Mouse (Mus musculus): Measurements from ENCODE around the gene Stim2. TPM values are rescaled to one million over a fixed set of nuclear protein-coding genes. Genes with fewer than 3 reads are reported as not detected.

Gene Stim2
- polyA plus RNA-seq, 1 experiment from 2014 or later: 18.5 TPM

DNA sequence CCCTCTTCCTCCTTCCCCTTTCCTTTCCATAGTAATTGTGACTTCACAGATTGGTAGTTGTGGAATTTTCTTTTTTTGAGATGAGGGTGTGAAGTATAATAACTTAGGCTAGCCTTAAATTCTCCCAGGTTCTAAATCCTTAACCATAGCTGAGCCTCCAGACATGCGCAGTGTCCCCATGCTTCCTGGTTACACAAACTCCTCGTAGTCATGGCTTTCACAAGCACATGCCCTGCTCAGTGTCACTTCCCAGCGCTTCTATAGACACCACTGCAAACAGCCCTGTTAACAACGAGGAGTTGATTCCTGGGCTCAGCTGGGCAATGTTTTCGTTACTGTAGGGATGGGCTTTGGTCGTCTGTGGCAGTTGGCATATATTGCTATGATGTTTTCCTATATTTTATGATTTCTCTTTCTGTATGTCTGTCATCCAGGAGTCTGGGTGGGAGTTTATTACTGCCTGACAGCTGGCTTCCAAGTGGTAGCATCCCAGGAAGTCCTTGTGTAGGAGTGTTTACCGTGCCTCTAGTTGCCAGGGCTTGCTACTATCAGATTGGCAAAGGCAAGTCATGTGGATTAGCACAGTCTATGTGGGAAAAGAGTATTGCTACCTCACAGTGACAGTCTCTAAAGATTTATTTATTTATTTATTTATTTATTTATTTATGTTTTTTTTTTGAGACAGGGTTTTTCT is 55.5 kb downstream of the Stim2 start:
- no peaks in the 10 kb centered on the region for H3K9me3 ChIP-seq (replicated peaks)
- no peaks in the 10 kb centered on the region for H3K4me1 ChIP-seq
- H3K4me2 ChIP-seq: no peak overlapping the region
- no peak overlapping the region for H3K27ac ChIP-seq
- WGBS: 92% methylated on average over 7 of the region's 7 CpGs
- H3K27me3 ChIP-seq: no peaks in the 10 kb centered on the region
- no peak for ATAC-seq
- H3K9ac ChIP-seq: no peak overlapping the region
- no peak overlapping the region for H3K4me3 ChIP-seq
- peaks cover 3% of the 10 kb centered on the region; the same call in 1 of the 2 replicates for H3K36me3 ChIP-seq (ENCODE audit: poor library complexity, severe bottlenecking)

DNA sequence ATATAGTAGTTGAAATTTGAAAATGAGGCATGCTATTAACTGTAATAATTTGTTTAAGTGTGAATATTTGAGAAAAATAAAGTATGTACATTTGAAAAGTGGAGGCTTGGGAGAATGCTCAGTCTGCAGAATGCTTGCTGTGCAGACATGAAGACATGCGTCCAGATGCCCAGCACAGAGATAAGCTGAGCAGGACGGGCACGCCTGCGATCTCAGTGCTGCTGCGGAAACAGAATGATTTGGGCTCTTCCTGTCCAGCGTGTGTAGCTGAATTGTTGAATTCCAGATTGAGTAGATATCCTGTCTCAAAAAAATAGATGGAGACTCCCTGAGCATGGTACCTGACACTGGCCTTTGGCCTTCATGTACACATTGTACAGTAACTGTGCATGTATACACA is 58.0 kb downstream of the Stim2 start:
- ATAC-seq: no peak
- H3K4me1 ChIP-seq: no peaks in the 10 kb centered on the region
- WGBS: 98% methylated on average over 6 of the region's 6 CpGs

DNA sequence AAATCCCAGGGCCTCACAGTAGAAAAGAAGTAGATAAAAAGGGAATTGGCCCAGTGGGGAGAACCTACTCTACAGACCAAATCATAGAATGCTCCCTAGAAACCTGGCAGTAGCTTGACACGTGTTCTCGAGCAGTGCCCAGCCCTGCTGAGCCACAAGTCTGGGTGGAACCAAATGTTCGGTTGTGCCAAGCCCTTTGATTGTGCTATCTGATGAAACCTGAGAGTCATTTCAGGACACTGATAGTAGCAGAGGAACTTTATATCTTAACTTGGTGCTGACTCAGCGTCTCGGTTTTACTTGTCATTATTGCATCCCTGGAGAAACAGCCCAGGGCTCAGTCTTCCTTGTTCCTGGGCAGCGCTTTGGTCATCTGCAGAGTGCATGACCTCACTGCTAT is 61.7 kb downstream of the Stim2 start:
- Histone ChIP-seq H3K27ac (no peak overlapping the region), H3K4me1 (no peaks in the 10 kb centered on the region), H3K4me3 (no peak overlapping the region), H3K9ac (no peak overlapping the region), H3K36me3 (ENCODE audit: poor library complexity, severe bottlenecking) (peaks cover 3% of the 10 kb centered on the region; the same call in 1 of the 2 replicates), H3K9me3 (replicated peaks) (no peaks in the 10 kb centered on the region), H3K4me2 (no peak overlapping the region), H3K27me3 (no peaks in the 10 kb centered on the region)
- ATAC-seq: no peak
- 94% methylated on average over 6 of the region's 6 CpGs for WGBS

More for the DNA sequence above, 58.0 kb downstream of the Stim2 start:
- Histone ChIP-seq H3K9me3 (replicated peaks) (no peaks in the 10 kb centered on the region), H3K27ac (no peak overlapping the region), H3K36me3 (ENCODE audit: poor library complexity, severe bottlenecking) (peaks cover 3% of the 10 kb centered on the region; the same call in 1 of the 2 replicates), H3K9ac (no peak overlapping the region), H3K4me2 (no peak overlapping the region), H3K4me3 (no peak overlapping the region), H3K27me3 (no peaks in the 10 kb centered on the region)

DNA sequence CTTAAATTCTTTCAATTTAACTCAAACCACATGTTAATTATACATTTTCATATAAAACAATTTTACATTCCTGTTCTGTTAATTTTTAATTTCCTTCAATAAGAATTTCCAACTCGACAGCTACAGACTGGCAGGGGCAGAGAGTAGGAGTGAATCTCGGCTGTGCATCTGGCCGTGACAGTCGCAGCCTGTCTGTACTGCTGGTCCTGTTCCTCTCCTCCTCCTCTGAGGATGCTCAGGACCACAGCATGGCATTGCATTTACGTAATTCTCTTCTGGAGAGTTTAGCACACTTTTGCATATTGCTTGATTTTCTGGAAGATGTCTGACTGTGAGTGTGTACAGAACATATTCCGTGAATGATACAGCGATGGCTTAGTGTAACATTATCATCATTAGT is 63.8 kb downstream of the Stim2 start:
- Histone ChIP-seq H3K9me3 (replicated peaks) (no peaks in the 10 kb centered on the region), H3K4me2 (no peak overlapping the region), H3K27ac (no peak overlapping the region), H3K9ac (no peak overlapping the region), H3K4me3 (no peak overlapping the region), H3K36me3 (ENCODE audit: poor library complexity, severe bottlenecking) (peaks cover 3% of the 10 kb centered on the region; the same call in 1 of the 2 replicates), H3K4me1 (no peaks in the 10 kb centered on the region), H3K27me3 (no peaks in the 10 kb centered on the region)
- 85% methylated on average over 7 of the region's 7 CpGs for whole genome bisulfite sequencing
- ATAC-seq: no peak

DNA sequence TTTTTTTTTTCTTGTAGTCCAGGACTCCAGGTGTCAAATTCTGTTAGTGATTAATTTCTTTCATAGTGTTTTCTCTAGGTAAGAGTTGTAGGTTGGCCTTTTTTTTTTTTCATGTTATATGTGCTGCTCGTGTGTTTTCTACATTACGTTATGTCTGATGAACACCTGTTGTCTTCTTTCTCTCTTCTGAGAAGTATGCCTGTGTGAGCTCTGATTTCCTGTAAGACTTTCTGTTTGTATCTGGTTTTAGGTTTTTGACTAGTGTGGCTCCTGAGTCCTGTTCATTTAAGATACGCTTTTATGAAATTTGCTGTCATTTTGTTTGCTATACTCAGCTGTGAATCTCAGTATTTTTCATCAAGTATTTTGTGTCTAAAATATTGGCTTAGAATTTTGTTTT is 69.3 kb downstream of the Stim2 start:
- WGBS: 95% methylated on average over 3 of the region's 3 CpGs

DNA sequence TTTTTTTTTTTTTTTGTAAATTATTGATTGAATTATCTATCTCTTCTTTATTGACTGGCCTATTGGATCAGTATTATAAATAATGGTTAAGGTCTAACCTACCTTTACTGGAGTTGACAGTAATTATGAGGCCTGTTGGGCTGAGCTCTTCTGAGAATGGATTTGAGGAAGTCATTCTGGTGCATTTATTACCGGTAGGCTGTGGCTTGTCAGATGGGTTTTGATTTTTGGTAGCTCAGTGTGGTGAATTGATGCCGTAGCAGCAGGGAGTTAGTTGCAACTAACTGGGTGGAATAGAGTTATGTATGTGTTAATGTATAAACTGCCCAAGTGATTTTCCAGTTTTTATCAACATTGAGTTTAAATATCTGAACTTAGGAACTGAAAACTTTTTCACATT is 72.2 kb downstream of the Stim2 start:
- 92% methylated on average over 2 of the region's 2 CpGs for WGBS
- Histone ChIP-seq H3K4me3 (no peak overlapping the region), H3K9me3 (replicated peaks) (no peaks in the 10 kb centered on the region), H3K27me3 (no peaks in the 10 kb centered on the region), H3K36me3 (ENCODE audit: poor library complexity, severe bottlenecking) (no peaks in the 10 kb centered on the region), H3K4me1 (peaks cover 7% of the 10 kb centered on the region), H3K4me2 (no peak overlapping the region), H3K27ac (no peak overlapping the region), H3K9ac (no peak overlapping the region)
- ATAC-seq: no peak

More for the DNA sequence above, 69.3 kb downstream of the Stim2 start:
- no peak for ATAC-seq
- Histone ChIP-seq H3K4me1 (no peaks in the 10 kb centered on the region), H3K9ac (no peak overlapping the region), H3K4me3 (no peak overlapping the region), H3K4me2 (no peak overlapping the region), H3K27me3 (no peaks in the 10 kb centered on the region), H3K27ac (no peak overlapping the region), H3K9me3 (replicated peaks) (no peaks in the 10 kb centered on the region), H3K36me3 (ENCODE audit: poor library complexity, severe bottlenecking) (no peaks in the 10 kb centered on the region)

DNA sequence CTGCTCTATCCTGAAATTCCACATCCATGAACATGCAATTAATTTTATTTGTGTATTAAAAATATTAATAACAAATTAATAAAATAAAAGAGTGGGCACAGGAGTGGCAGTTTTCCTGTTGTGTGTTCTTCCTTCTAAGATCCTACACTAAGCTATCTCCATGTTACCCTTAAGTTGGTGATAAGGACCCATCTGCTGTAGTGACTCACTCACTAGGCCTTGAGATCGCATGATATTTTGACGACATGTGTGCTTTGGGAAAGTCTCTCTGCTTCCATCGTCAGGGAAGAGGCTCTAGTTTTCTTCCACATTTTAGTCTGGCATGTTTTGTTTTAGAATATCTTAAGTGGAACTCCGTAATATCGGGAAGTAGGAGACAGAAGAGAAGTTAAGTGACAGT is 73.0 kb downstream of the Stim2 start:
- no peaks in the 10 kb centered on the region for H3K9me3 ChIP-seq (replicated peaks)
- no peaks in the 10 kb centered on the region for H3K36me3 ChIP-seq (ENCODE audit: poor library complexity, severe bottlenecking)
- ATAC-seq: no peak
- H3K27me3 ChIP-seq: no peaks in the 10 kb centered on the region
- no peak overlapping the region for H3K27ac ChIP-seq
- no peak overlapping the region for H3K4me2 ChIP-seq
- H3K9ac ChIP-seq: no peak overlapping the region
- peaks cover 7% of the 10 kb centered on the region for H3K4me1 ChIP-seq
- 96% methylated on average over 5 of the region's 5 CpGs for WGBS
- no peak overlapping the region for H3K4me3 ChIP-seq

DNA sequence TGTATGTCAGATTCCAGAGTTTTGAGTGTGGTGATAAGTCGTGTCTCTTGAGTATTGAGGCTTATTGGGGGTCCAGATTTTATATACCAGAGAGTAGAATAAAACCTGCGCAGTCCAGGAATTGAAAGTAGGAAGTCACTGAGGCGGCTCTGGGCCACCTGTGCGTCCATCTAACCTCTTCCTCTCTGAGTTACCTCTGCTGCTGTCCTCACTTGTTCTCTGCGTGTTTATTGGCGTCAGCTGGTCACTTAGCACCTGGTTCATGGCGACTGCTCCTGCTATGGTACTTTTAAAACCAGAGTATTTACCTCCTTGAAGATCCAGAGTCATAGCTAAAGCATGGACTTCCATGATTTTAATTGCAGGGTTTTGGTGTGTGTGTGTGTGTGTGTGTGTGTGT is 73.4 kb downstream of the Stim2 start:
- Histone ChIP-seq H3K27ac (no peak overlapping the region), H3K4me3 (no peak overlapping the region), H3K27me3 (no peaks in the 10 kb centered on the region), H3K9me3 (replicated peaks) (no peaks in the 10 kb centered on the region), H3K36me3 (ENCODE audit: poor library complexity, severe bottlenecking) (no peaks in the 10 kb centered on the region), H3K9ac (no peak overlapping the region), H3K4me2 (no peak overlapping the region), H3K4me1 (peaks cover 7% of the 10 kb centered on the region)
- WGBS: 92% methylated on average over 7 of the region's 7 CpGs
- no peak for ATAC-seq

DNA sequence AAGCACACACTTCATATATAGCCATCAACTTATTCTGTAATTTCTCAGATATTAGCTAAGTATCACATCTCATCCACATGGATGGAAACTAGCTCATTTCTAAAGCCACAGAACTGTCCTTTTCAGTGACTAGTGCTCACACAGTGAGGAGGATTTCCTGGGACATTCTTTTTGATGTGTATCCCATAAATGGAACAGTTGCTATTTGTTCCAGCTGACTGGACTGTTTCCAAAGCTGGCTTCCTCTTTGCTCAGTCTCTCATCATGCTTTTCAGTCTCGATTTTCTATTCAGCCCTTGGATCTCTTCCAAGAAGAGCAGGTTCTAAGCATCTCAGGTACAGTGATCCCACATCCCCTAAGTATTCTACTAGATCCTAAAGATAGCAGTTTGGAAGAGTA is 75.0 kb downstream of the Stim2 start:
- H3K4me1 ChIP-seq: peaks cover 7% of the 10 kb centered on the region
- 6% methylated on average over 1 of the region's 1 CpGs for WGBS
- H3K27ac ChIP-seq: no peak overlapping the region
- H3K4me2 ChIP-seq: no peak overlapping the region
- H3K4me3 ChIP-seq: no peak overlapping the region
- H3K27me3 ChIP-seq: no peaks in the 10 kb centered on the region
- no peaks in the 10 kb centered on the region for H3K9me3 ChIP-seq (replicated peaks)
- ATAC-seq: no peak
- no peak overlapping the region for H3K9ac ChIP-seq
- no peaks in the 10 kb centered on the region for H3K36me3 ChIP-seq (ENCODE audit: poor library complexity, severe bottlenecking)

DNA sequence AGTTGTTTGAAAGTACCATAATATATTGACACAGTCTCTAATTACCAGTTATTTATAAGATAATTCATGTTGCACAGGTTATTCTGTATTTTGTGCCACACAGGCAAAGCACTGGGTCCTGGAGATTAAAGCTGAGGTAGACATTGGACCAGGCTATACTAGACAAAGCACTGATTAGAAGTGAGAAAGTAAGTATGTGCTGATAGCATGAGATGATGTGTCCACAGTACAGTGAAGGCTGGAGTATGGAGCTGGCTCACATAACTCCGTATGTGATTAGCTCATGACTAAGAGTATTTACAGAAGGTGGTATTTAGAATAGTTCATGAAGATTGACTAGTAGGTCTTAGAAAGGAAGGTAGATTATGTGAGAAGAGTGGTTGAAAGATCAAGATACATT is 81.7 kb downstream of the Stim2 start:
- no peak for ATAC-seq

DNA sequence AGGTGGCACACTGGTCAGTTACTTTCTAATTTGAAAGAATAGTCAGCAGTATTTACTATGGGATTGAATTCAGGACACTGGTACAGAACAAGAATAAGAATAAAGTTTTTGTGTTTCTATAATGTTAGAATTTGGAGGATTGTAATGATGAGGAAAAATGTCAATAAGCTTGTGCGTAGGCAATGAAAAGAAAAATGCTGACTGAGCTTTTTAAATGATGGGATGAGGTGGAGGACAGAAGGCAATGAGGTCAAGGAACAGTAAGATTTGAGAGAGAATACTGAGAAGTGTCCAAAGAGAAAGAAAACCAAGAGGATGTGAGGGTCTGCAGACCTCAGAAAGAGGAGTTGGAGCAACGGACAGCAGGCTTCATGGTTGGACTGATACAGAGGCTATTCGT is 89.6 kb downstream of the Stim2 start:
- Histone ChIP-seq H3K4me1 (no peaks in the 10 kb centered on the region; the same call in 1 of the 2 replicates), H3K36me3 (ENCODE audit: poor library complexity, severe bottlenecking) (no peaks in the 10 kb centered on the region), H3K4me3 (no peak overlapping the region), H3K9ac (no peak overlapping the region), H3K27me3 (no peaks in the 10 kb centered on the region), H3K27ac (no peak overlapping the region), H3K9me3 (replicated peaks) (no peaks in the 10 kb centered on the region), H3K4me2 (no peak overlapping the region)
- ATAC-seq: no peak
- WGBS: 92% methylated on average over 3 of the region's 3 CpGs

More for the DNA sequence above, 81.7 kb downstream of the Stim2 start:
- Histone ChIP-seq H3K9me3 (replicated peaks) (no peaks in the 10 kb centered on the region), H3K4me1 (no peaks in the 10 kb centered on the region; the same call in 1 of the 2 replicates), H3K9ac (no peak overlapping the region), H3K27me3 (no peaks in the 10 kb centered on the region), H3K36me3 (ENCODE audit: poor library complexity, severe bottlenecking) (no peaks in the 10 kb centered on the region), H3K4me2 (no peak overlapping the region), H3K4me3 (no peak overlapping the region), H3K27ac (no peak overlapping the region)
- 91% methylated on average over 1 of the region's 1 CpGs for WGBS

DNA sequence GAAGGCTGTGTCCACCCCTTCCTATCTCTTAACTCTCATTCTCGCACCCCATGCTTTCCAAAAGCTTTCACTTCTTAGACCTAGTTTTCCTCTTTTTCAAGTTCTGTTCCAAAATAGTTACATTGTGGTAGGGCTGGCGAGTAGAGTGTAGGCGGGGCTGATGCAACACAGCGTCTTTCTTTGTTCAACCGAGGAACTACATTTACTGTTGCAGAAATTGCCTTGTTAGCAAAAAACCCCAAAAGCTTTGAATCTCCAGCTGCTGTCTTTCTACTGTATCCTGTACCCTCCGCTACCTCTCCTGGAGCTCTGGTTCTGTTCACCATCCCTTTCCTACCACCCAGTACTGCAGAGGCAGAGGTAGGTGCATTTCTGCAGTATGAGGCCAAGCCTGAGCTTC is 99.9 kb downstream of the Stim2 start:
- no peaks in the 10 kb centered on the region for H3K36me3 ChIP-seq (ENCODE audit: poor library complexity, severe bottlenecking)
- no peak overlapping the region for H3K9ac ChIP-seq
- ATAC-seq: no peak
- H3K4me1 ChIP-seq: peaks cover 14% of the 10 kb centered on the region
- H3K4me2 ChIP-seq: no peak overlapping the region
- WGBS: 77% methylated on average over 6 of the region's 6 CpGs
- no peaks in the 10 kb centered on the region for H3K27me3 ChIP-seq
- no peak overlapping the region for H3K27ac ChIP-seq
- no peak overlapping the region for H3K4me3 ChIP-seq
- H3K9me3 ChIP-seq (replicated peaks): no peaks in the 10 kb centered on the region

DNA sequence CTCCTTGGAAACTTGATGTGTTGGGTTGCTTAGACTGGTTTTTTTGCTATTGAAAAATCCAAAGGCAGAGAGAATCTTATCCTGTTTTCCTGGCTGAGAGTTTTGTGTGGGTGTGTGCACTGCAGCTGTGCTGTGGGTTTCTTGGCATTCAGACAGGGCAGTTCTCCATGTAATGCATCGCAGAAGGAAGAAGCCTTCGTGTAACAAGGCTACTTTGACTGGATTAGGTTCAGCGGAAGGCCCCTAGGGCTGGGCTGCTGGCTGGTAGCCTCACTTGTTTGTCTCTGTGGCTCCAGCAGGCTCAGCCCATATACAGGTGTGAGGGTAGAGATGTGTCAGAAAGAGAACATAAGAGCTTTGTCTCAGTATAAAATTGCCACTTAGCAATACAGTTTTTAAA is 102.6 kb downstream of the Stim2 start:
- H3K4me3 ChIP-seq: no peak overlapping the region
- WGBS: 28% methylated on average over 3 of the region's 3 CpGs
- no peaks in the 10 kb centered on the region for H3K9me3 ChIP-seq (replicated peaks)
- peak; percentile 82 for ATAC-seq
- H3K27me3 ChIP-seq: no peaks in the 10 kb centered on the region
- peaks cover 7% of the 10 kb centered on the region; the same call in 1 of the 2 replicates for H3K36me3 ChIP-seq (ENCODE audit: poor library complexity, severe bottlenecking)
- peaks cover 14% of the 10 kb centered on the region for H3K4me1 ChIP-seq
- H3K9ac ChIP-seq: no peak overlapping the region
- H3K27ac ChIP-seq: no peak overlapping the region; the same call in 1 of the 2 replicates
- no peak overlapping the region for H3K4me2 ChIP-seq
